Mouse (Mus musculus): ENCODE measurements around the gene Adora2b. TPM values are rescaled to one million over a fixed set of nuclear protein-coding genes. Genes with fewer than 3 reads are reported as not detected.

Gene Adora2b
- total and polyA plus RNA-seq, 3 experiments, result 2.2 to 3.2 TPM; not detected in 1

- Histone ChIP-seq H3K4me3 (ENCODE audit: control insufficient read depth in 1 of 2, insufficient read depth in 1 of 2, low read depth in 2 of 2, low read length in 2 of 2) (no peak overlapping the region), H3K4me1 (ENCODE audit: control insufficient read depth in 1 of 2, insufficient read depth in 2 of 2, low read length in 2 of 2) (no peaks in the 10 kb centered on the region), H3K27ac (ENCODE audit: control insufficient read depth, low read depth, low read length) (no peak overlapping the region), H3K9ac (ENCODE audit: control insufficient read depth, low read depth, low read length, poor library complexity, severe bottlenecking) (no peak overlapping the region), H3K79me2 (ENCODE audit: control insufficient read depth, insufficient read depth, low read length, poor library complexity) (no peaks in the 10 kb centered on the region), H3K9me3 (replicated peaks; ENCODE audit: insufficient read depth, low read length) (no peaks in the 10 kb centered on the region), H3K27me3 (ENCODE audit: control insufficient read depth in 1 of 2, insufficient read depth in 2 of 2, low read length in 2 of 2) (no peaks in the 10 kb centered on the region), H3K36me3 (ENCODE audit: control insufficient read depth in 1 of 2, insufficient read depth in 2 of 2, low read length in 2 of 2) (no peaks in the 10 kb centered on the region)
- no peak for DNase-seq (ENCODE audit: low read depth, low spot score)
- TF ChIP-seq USF2 (IDR thresholded peaks at IDR 0.05; ENCODE audit: borderline replicate concordance in 1 of 2, insufficient read depth in 1 of 2, low read depth in 1 of 2, low read length in 2 of 2), result no peak
- no peak for TF ChIP-seq MYC (IDR thresholded peaks at IDR 0.05; ENCODE audit: low read depth, low read length)
- TF ChIP-seq MAZ (IDR thresholded peaks at IDR 0.05; ENCODE audit: low read depth, low read length), result no peak
- TF ChIP-seq JUND (IDR thresholded peaks at IDR 0.05; ENCODE audit: low read depth, low read length), result no peak
- TF ChIP-seq SIN3A (IDR thresholded peaks at IDR 0.05; ENCODE audit: low read length), result no peak
- TF ChIP-seq TAL1 (IDR thresholded peaks at IDR 0.05; ENCODE audit: low read length), result no peak
- TF ChIP-seq POLR2AphosphoS2 (IDR thresholded peaks at IDR 0.05; ENCODE audit: low read length), result no peak
- no peak for TF ChIP-seq USF1 (IDR thresholded peaks at IDR 0.05; ENCODE audit: low read depth, low read length)
- TF ChIP-seq TBP (IDR thresholded peaks at IDR 0.05; ENCODE audit: low read depth, low read length), result no peak
- TF ChIP-seq ZNF384 (IDR thresholded peaks at IDR 0.05; ENCODE audit: low read depth, low read length), result no peak
- no peak for TF ChIP-seq KAT2A (conservative IDR thresholded peaks at IDR 0.05; ENCODE audit: low read depth, low read length)
- TF ChIP-seq ETS1 (IDR thresholded peaks at IDR 0.05; ENCODE audit: low read depth, low read length), result no peak
- TF ChIP-seq CHD2 (IDR thresholded peaks at IDR 0.05; ENCODE audit: low read length), result no peak
- no peak for TF ChIP-seq CHD1 (IDR thresholded peaks at IDR 0.05; ENCODE audit: low read depth, low read length)
- TF ChIP-seq EP300 (IDR thresholded peaks at IDR 0.05; ENCODE audit: low read depth in 1 of 2, low read length in 2 of 2), result no peak
- TF ChIP-seq ELF1 (IDR thresholded peaks at IDR 0.05; ENCODE audit: low read depth, low read length), result no peak
- TF ChIP-seq ZKSCAN1 (IDR thresholded peaks at IDR 0.05; ENCODE audit: low read depth, low read length), result no peak
- no peak for TF ChIP-seq CTCF (IDR thresholded peaks at IDR 0.05 in 2 of 3, conservative IDR thresholded peaks at IDR 0.05 in 1 of 3; ENCODE audit: control insufficient read depth in 1 of 3, insufficient read depth in 1 of 3, low read depth in 2 of 3, low read length in 3 of 3, poor library complexity in 1 of 3, severe bottlenecking in 1 of 3)
- TF ChIP-seq POLR2AphosphoS5 (IDR thresholded peaks at IDR 0.05; ENCODE audit: borderline replicate concordance, low read depth, low read length), result no peak
- no peak for TF ChIP-seq RCOR1 (IDR thresholded peaks at IDR 0.05; ENCODE audit: low read depth, low read length)
Measured at GRCm38 (mm10) chr11:62266466-62267214, 17.9 kb downstream of the Adora2b start.

GRCm38 (mm10) chr11:62268381-62268780, 19.6 kb downstream of the Adora2b start:
- no peaks in the 10 kb centered on the region for H3K4me1 ChIP-seq (ENCODE audit: control insufficient read depth in 1 of 2, insufficient read depth in 2 of 2, low read length in 2 of 2)
- H3K4me3 ChIP-seq (ENCODE audit: control insufficient read depth in 1 of 2, insufficient read depth in 1 of 2, low read depth in 2 of 2, low read length in 2 of 2), result no peak overlapping the region
- no peaks in the 10 kb centered on the region for H3K9me3 ChIP-seq (replicated peaks; ENCODE audit: insufficient read depth, low read length)
- no peaks in the 10 kb centered on the region for H3K36me3 ChIP-seq (ENCODE audit: control insufficient read depth in 1 of 2, insufficient read depth in 2 of 2, low read length in 2 of 2)
- TF ChIP-seq HCFC1 (IDR thresholded peaks at IDR 0.05; ENCODE audit: low read depth, low read length) (no peak), POLR2AphosphoS2 (IDR thresholded peaks at IDR 0.05; ENCODE audit: low read length) (no peak), GABPA (IDR thresholded peaks at IDR 0.05; ENCODE audit: low read depth, low read length) (no peak), ZKSCAN1 (IDR thresholded peaks at IDR 0.05; ENCODE audit: low read depth, low read length) (no peak), RCOR1 (IDR thresholded peaks at IDR 0.05; ENCODE audit: low read depth, low read length) (no peak), MYC (IDR thresholded peaks at IDR 0.05; ENCODE audit: low read depth, low read length) (no peak), CHD1 (IDR thresholded peaks at IDR 0.05; ENCODE audit: low read depth, low read length) (no peak)
- DNase-seq (ENCODE audit: low read depth, low spot score), result no peak
- H3K79me2 ChIP-seq (ENCODE audit: control insufficient read depth, insufficient read depth, low read length, poor library complexity), result no peaks in the 10 kb centered on the region
- H3K9ac ChIP-seq (ENCODE audit: control insufficient read depth, low read depth, low read length, poor library complexity, severe bottlenecking), result no peak overlapping the region
- no peaks in the 10 kb centered on the region for H3K27me3 ChIP-seq (ENCODE audit: control insufficient read depth in 1 of 2, insufficient read depth in 2 of 2, low read length in 2 of 2)
- H3K27ac ChIP-seq (ENCODE audit: control insufficient read depth, low read depth, low read length), result no peak overlapping the region
